Mouse (Mus musculus) E14TG2a.4 (cell line): ENCODE results near the gene Yipf4.
"Not testable (repeated sequence)": the region's sequence is repeated elsewhere in the genome, so short reads cannot be mapped to it uniquely, and the experiment has no call there.

Source experiments
- CTCF ChIP-seq: conservative IDR thresholded peaks from 2 replicates; pipeline ENCODE4 v1.5.1; 2014; ENCODE audit warnings: low read length
- NANOG ChIP-seq: IDR thresholded peaks from 2 replicates; pipeline ENCODE4 v1.6.1; 2014; ENCODE audit warnings: borderline replicate concordance, low read length, mixed read lengths
- POU5F1 ChIP-seq: IDR thresholded peaks from 2 replicates; pipeline ENCODE4 v1.6.1; 2014; ENCODE audit warnings: low read length, borderline replicate concordance

- TF ChIP-seq CTCF, NANOG, POU5F1: not testable (repeated sequence)
Observed at GRCm38 (mm10) chr17:74470133-74470532, 19.2 kb upstream of the Yipf4 start.
